Mouse (Mus musculus) cortical plate, adult 2 months (tissue): ENCODE data around the gene Nrxn1.

Experiments used
- CTCF ChIP-seq: fragments of 200-500 bp; IDR thresholded peaks from 2 replicates; pipeline ENCODE4 v1.5.1; 2011; ENCODE audit warnings: mild to moderate bottlenecking, control low read depth, low read length; ENCODE audit not compliant: insufficient read depth; ENCODE audit errors: extremely low read depth
- POLR2A ChIP-seq: fragments of 200-500 bp; IDR thresholded peaks from 2 replicates; pipeline ENCODE4 v1.6.1; 2011; ENCODE audit warnings: mild to moderate bottlenecking, low read length, control low read depth; ENCODE audit not compliant: insufficient read depth; ENCODE audit errors: extremely low read depth

- TF ChIP-seq POLR2A, result no peak
- TF ChIP-seq CTCF, result no peak
Observed at GRCm38 (mm10) chr17:90654506-90654905, 438.4 kb downstream of the Nrxn1 start.
